Mouse (Mus musculus) ZHBTc4 (cell line): ENCODE data around the gene Spag17.
"Not testable (repeated sequence)": the region's sequence is repeated elsewhere in the genome, so short reads cannot be mapped to it uniquely, and the experiment has no call there.

Source experiments
- DNase-seq: peaks from one replicate; pipeline ENCODE4 v3.0.0-alpha.2; 2011; ENCODE audit warnings: low read depth, low spot score

Spag17 gene

GRCm38 (mm10) chr3:99885187-99885811, at the start of gene Spag17:
Spag17 (plus strand) TSS chr3:99885406.
- DNase-seq = peak; percentile 16

- no peak for DNase-seq
Observed at GRCm38 (mm10) chr3:99842333-99842732, 42.9 kb upstream of the Spag17 start.

GRCm38 (mm10) chr3:99842808-99843207, 42.4 kb upstream of the Spag17 start:
- no peak for DNase-seq

- no peak for DNase-seq
Observed at GRCm38 (mm10) chr3:99843233-99843632, 42.0 kb upstream of the Spag17 start.

- DNase-seq = no peak
Observed at GRCm38 (mm10) chr3:99850926-99851325, 34.3 kb upstream of the Spag17 start.

GRCm38 (mm10) chr3:99854595-99854994, 30.6 kb upstream of the Spag17 start:
- DNase-seq = no peak

- DNase-seq = peak; percentile 55
Observed at GRCm38 (mm10) chr3:99858922-99859321, 26.3 kb upstream of the Spag17 start.

GRCm38 (mm10) chr3:99864706-99865105, 20.5 kb upstream of the Spag17 start:
- DNase-seq = no peak

- DNase-seq = no peak
Observed at GRCm38 (mm10) chr3:99875137-99875536, 10.1 kb upstream of the Spag17 start.

- no peak for DNase-seq
Observed at GRCm38 (mm10) chr3:99881498-99881897, 3.7 kb upstream of the Spag17 start.

- DNase-seq = no peak
Observed at GRCm38 (mm10) chr3:99883988-99884564, 1.1 kb upstream of the Spag17 start.

GRCm38 (mm10) chr3:99894741-99895140, 9.5 kb downstream of the Spag17 start:
- not testable (repeated sequence) for DNase-seq

GRCm38 (mm10) chr3:99913809-99914439, 28.7 kb downstream of the Spag17 start:
- DNase-seq = no peak

GRCm38 (mm10) chr3:99922944-99923343, 37.7 kb downstream of the Spag17 start:
- no peak for DNase-seq

GRCm38 (mm10) chr3:99930920-99931620, 45.9 kb downstream of the Spag17 start:
- DNase-seq = no peak

- peak; percentile 7 for DNase-seq
Observed at GRCm38 (mm10) chr3:99936159-99936558, 51.0 kb downstream of the Spag17 start.

GRCm38 (mm10) chr3:99938611-99939286, 53.5 kb downstream of the Spag17 start:
- DNase-seq = peak; percentile 48

- no peak for DNase-seq
Observed at GRCm38 (mm10) chr3:99945171-99945570, 60.0 kb downstream of the Spag17 start.

GRCm38 (mm10) chr3:99954039-99954602, 68.9 kb downstream of the Spag17 start:
- no peak for DNase-seq

- no peak for DNase-seq
Observed at GRCm38 (mm10) chr3:99956517-99956916, 71.3 kb downstream of the Spag17 start.

- DNase-seq = no peak
Observed at GRCm38 (mm10) chr3:99959805-99960485, 74.7 kb downstream of the Spag17 start.
